Mouse (Mus musculus): Measurements from ENCODE around the gene Cop1.
A peak's percentile ranks its signal among the peaks of the same experiment; 100 is the strongest.

Cop1 gene

DNA sequence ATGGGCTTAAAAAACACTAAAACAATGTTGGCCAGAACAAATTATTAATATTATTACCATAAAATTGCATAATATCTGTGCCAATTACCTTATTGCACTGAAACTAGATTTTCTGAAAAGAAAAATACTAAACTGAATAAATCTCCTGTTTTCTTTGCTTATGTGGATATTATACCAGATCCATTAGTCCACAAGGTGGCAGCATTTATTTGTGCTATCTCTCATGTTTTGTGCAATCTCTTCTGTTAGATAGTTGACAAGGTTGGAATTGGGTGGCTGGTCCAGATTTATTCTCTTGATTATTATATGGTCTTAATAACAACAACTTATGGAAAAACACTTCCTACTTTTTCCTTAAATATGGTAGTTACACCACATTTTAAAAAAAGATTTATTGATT, 58.1 kb downstream of the Cop1 start:
- DNase-seq (ENCODE audit: low read depth, low spot score), result peak; percentile 28

DNA sequence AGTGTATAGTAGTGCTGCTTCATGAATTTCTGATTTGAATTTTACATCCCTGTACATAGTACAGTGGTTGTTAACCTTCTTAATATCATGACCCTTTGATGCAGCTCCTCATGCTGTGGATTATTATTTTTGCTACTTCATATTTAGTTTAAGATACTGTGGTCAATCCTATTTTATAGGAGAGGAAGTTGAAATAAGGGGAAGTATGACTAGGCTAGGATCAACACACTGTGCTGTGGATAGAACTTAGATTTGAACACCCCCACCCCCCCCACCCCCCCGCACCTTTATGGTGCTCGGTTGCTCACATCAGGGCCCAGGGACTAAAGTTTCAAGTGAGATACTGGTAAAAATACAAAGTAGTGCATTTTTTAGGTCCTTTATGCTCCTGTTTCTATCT, 58.7 kb downstream of the Cop1 start:
- DNase-seq (ENCODE audit: low read depth, low spot score), result no peak

DNA sequence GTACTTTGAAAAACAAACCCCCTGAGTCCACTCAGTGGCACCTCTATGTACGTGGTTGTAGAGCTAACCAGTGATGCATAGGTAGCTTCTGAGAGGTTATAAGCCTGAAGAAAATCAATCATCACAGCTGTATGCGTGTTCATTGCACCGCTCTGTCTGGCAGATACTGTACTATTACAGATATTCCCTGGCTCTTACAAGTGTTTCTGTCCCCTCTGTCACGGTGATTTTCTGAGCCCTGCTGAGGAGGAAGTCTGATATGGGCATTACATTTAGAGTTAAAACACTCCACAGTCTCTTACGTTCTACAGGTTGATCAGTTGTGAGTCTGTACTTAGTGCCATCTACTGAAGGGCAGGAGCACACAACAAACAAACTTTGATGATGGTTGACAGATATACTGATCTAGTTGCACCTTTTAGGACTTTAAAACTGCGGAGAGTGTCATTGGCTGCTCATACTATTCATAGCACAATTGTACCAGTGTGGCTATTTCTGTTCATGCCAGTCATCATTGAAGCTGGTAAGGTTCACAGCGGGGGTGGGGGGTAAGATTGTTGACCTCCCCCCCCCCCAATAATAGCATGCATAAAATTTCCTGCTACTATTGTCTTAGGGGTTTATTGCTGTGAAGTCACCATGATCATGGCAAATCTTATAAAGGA, 69.4 kb downstream of the Cop1 start:
- DNase-seq (ENCODE audit: low read depth, low spot score), result no peak

DNA sequence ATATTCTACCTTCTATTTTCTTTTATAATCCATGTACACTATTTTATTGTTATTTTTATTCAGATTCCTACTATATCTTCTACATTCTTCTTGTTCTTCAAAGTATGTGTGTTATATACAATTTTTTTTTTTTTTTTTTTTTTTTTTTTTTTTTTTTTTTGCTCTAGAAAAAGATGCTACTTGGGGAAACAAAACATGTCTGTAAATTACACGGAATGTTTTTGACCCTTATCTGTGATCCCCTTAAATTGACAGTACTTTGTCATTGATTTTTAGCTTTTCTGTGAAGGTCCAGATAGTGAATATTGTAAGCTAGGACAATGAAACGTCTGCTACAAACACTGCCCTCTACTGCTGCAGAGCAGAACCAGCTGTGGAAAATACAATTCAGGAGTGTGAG, 81.5 kb downstream of the Cop1 start:
- DNase-seq (ENCODE audit: low read depth, low spot score), result no peak

DNA sequence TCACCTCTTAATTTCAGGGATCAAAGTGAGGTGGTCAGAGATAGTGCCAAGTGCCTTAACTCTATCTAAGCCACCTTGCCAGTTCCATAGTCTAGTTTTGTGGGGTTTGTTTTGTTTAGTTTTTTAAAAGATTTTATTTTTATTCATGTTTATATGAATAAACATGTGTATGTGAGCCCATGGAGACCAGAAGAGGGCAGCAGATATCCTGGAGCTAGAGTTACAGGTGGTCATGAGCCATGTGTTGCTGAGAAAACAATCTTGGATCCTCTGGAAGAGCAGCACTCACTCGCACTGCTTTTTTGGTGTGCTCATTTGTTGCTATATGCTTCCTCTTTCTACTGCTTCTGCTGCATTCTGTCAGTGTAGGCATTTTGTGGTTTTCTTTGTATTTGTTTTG, 90.5 kb downstream of the Cop1 start:
- no peak for DNase-seq (ENCODE audit: low read depth, low spot score)

DNA sequence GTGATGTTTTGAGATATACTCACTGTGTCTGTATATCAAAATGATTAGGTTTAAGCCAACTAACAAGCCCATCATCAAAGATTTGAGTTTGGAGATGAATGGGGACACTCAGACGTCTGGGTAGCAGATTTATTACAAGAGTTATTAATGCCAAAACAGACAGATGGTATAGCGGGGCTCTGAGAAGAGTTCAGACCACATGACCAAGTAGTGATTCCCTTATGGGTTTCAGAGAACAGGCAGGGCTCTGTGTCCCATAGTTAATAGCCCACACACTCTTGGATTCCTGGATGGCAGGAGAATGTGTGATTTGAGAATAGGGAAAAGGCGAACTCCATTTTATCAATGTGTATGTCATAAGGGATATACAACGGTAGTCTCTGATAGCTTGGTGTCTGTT, 98.9 kb downstream of the Cop1 start:
- DNase-seq (ENCODE audit: low read depth, low spot score), result no peak

DNA sequence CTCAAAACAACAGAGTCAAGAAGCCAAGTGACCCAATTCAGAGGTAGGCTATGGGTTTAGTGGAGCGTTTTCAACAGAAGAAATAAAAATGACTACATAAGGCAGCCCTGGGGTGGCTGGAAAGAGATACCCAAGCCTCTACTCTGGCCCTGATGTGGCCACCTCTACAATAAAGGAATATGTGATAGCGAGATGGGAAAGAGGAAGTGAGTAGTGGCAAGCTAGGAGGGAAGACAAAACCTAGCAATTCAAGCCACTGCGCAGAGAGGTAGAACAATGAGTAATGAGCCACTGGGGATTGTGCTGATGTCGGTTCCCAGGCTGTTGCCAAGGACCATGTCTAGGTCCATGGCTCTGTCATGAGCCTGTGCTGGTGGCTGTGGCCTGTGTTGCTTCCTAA, 102.0 kb downstream of the Cop1 start:
- DNase-seq (ENCODE audit: low read depth, low spot score), result no peak

DNA sequence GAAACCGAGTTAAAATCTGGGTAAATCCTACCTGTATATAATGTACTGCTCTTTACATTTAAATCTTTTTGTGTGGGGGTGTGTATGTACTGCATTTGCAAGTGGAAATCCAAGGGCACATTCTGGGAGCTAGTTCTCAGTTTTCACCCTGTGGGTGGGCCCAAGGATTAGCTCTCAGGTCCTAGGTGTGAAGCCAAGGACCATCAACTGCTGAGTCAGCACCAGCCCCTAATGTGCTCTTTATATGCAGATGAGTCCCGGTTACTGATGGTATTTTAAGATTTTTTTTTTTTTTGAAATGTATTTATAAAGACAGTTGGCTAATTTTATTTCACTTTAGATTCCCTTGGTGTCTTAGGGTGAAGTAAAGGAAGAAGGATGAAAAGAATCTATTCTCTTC, 110.2 kb downstream of the Cop1 start:
- DNase-seq (ENCODE audit: low read depth, low spot score), result no peak

DNA sequence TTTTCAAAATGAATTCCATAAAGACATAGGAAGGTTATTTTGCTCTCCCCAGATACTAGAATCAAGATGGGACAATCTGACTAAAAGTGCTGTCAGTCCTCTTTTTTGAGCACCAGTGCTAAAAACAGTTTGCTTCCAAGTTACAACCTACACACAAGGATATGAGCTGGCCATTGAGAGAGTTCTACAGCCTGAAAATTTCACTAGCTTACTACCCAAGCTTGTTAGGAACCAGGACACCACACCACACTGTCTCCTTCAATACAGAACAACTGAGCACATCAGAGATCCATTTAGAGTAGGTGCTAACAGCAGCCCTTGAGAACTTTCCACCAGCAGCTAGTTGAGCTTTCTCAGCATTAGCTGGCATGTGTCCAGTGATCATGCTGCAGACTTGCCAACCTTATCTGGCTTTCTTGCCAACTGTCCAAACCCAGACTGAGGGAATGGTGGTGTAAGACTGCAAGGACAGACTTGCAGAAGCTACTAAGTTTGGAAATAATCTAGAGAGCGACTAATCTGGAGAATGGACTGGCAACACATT, 123.0 kb downstream of the Cop1 start:
- DNase-seq (ENCODE audit: low read depth, low spot score), result no peak

DNA sequence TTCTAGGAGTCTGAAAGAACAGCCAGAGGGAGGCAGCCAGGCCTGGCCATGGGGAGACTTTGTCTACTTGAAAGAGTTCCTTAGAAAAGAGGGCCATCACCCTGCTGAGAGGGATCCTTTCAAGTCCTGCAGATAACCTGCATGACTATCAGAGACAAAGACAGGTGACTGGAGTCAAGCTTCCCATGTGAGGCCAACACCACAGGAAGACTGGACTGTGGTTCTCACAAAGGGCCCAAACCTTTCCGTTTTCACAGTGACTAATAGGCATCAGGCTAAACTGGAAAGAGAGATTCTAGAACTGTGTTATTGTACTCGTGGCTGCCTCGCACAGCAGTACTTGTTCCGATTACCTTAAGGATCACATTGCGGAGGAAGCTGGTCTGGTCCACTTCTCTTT, 126.6 kb downstream of the Cop1 start:
- no peak for DNase-seq (ENCODE audit: low read depth, low spot score)

DNA sequence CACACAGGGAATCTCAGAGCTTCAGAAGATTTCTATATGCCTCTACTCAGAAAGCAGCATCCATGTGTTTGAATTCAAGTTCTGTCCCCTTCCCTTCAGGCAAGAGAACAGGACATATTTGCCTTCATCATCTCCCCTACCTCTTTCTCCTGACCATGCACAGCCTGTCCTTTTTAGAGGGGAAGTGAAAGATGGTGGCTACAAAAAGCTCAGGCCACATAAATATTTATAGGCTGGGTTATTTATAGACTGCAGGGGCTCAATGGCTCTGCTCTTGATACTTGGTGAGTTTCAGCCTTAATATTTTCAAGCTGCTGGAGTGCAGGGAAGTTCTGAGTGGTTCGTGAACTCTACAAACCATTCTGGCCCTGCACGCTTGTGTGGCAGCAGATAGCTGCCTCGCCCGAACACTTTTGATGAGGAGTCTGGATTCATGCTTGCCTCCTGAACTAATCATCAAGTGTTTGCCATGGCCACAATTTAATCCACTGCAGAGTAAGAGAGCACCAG, 139.8 kb downstream of the Cop1 start:
- DNase-seq (ENCODE audit: low read depth, low spot score), result no peak

DNA sequence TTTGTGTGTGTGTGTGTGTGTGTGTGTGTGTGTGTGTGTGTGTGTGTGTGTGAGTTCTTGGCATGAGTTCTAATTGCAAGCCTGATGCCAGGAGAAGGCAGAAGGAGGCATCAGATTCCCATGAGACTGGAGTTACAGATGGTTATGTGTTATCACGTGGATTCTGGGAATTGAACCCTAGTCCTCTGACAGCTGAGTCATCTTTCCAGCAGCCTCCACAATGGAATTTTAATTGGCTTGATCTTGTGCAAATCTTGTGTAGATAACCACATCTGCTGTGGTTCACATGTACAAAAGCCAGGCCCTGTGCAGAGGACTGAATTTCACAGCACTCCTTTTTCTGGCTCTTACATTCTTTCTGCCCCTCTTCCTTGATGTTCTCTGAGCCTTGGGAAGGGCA, 150.1 kb downstream of the Cop1 start:
- DNase-seq (ENCODE audit: low read depth, low spot score), result no peak

DNA sequence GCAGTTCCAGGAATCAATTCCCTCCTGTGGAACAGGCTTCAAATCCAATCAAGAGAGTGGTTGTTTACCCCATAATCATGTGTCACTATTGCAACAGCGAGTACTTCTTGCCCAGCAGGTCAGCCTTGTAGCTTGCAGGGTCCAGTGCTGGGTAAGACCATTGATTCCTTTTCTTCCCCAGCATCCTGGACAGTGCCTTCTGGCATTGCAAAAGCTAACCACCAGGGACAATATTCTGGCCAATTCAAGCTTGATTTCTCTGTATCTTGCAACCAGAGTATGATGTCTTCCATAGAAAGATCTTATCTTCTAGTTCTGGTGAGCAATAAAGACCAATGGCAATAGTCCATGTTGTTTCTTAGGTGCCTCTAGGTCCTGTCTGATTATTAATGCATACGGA, 150.8 kb downstream of the Cop1 start:
- no peak for DNase-seq (ENCODE audit: low read depth, low spot score)

DNA sequence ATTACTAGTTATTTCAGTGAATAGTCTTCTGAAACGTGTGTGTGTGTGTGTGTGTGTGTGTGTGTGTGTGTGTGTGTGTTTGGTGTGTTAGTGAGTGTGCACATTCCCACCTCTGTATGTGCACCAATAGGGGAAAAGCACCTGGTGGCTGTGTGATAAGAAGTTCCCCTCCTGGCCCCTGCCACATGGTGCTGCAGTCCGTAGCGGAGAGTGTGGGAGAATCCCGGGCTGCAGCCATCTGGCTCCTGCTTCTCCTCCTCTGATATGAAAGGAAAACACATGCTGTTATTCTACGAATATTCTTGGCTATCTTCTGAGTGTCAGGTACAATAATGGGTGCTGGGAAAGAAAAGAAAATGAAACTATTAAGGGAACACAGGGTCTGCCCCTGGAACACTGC, 154.3 kb downstream of the Cop1 start:
- no peak for DNase-seq (ENCODE audit: low read depth, low spot score)

DNA sequence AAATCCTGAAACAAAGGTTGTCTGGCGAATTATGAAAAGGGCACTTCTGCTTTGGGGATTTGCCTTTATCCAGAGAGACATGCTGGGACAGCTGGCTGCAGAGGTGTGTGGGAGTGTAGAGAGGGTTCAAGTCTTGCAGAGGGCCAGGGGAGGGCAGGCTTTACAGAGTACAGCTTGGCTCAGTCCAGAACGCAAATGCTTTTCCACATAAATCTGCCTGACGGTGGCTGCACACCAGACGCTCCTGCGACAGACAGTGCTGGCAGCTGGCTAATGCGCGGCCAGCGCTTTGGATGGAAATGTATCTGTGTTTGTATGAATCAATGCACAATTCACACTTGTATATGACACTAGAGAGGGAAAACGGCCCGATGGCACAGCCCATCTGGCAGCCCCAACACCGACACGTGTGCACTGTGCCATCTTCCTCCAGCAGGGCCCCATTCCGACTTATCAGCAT, 156.5 kb downstream of the Cop1 start:
- DNase-seq (ENCODE audit: low read depth, low spot score), result no peak

DNA sequence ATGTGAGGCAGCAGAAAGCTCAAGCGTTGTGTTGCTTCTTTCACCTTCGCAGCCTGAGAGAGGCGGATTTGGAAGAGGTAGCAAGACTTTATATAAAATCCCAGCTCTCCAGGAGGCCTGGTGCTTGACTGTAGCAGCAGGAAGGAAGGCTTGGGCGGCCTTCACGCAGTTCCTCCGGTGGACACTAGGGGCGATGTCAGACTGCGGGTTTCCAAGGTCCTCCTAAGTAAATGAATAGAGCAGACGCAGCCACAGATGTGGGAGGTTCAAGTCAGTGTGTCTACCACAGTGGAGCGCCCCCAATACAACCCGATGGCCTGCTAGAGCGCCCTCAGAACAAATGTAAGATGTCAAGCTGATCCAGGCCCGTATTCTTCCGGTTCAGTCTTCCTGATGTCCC, 157.9 kb downstream of the Cop1 start:
- DNase-seq (ENCODE audit: low read depth, low spot score), result peak; percentile 24

DNA sequence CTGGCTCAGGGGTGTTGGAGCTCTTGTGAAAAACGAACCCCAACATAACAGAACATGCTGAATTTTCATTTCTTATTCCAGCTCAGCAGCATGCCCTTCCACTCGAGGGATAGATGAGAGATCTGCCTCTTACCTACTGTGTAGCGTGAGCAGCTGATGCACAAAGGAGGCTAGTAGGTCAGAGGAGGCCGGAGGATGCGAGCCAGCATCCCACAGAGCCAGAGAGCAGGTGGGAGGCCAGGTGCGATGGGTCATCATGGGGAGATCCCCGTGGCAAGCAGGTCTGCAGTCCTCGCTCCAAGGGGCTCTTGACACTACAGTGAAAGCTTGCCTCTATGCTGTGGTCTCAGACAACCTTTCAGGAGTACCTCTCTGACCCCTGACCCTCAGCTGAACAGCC, 160.5 kb downstream of the Cop1 start:
- no peak for DNase-seq (ENCODE audit: low read depth, low spot score)

DNA sequence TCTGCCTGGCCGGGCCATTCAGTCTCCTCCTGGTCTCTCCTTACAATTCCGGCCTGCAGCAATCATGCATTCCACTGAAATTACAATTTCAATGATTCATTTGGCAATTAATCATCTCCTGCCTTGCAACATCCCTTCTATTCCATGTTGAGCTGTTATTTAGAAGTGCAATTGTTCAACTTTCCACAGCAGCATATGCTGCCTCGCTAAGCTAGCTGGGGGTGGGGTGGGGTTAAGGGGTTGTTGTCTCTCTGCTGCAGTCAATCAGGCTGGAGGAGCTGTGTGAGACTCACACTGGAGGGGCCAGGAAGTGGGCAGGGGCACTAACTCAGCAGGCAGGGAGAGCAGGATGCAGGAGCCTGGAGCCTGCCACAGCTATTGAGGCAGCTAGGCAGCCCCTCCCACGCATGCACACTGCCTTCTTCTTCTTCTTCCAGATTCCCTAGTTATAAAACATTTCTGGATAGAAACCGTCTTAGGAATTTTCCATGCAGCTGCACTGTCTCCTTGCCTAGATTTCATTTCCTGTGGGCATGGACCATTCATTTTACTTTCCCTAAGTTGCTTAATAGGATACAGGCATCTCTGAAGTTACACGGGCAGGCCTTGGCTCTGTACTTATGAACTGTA, 161.1 kb downstream of the Cop1 start:
- no peak for DNase-seq (ENCODE audit: low read depth, low spot score)

DNA sequence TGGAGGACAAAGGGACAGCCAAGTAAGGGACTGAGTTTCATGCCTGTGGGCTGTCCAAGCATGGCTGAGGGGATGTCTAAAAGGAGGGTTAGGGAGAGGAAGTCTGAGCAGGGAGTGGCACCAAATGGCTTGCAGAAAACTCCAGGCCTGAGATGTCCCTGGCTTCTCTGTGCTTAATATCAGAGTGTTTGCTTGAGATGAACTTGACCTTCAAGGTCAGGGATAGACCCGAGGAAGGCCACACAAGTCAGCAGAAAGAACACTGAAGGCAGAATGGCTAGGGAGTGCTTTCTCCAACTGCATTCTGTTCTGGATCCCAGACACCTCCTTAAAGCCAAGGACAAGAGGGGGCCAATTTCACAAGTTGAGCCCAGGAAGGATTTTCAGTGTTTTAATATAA, 161.8 kb downstream of the Cop1 start:
- no peak for DNase-seq (ENCODE audit: low read depth, low spot score)

DNA sequence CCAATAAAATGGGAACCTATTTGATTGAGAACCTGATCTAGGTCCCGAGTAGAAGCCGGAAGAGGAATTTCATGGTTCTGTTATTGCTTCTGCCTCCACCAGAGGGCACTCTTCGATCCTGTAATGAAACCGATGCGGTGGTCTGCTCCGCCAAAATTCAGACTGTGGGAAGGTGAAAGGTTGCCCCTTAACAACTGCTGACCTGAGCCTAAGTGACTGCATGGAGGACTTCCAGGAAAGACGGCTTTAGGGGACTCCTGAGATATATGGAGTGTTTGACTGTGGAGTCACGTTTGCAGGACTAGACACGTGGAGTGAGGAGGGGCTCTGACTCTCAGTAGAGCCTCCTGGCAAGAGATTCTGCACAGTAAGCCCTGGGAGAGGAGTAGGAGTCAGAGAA, 164.4 kb downstream of the Cop1 start:
- DNase-seq (ENCODE audit: low read depth, low spot score), result peak; percentile 24

Measured in retina, postnatal 7 days (tissue).